Mouse (Mus musculus): ENCODE data around the gene Scgb1a1. TPM values are rescaled to one million over a fixed set of nuclear protein-coding genes. Genes with fewer than 3 reads are reported as not detected.

Gene Scgb1a1
- total and polyA plus RNA-seq, 3 experiments: not detected

DNA sequence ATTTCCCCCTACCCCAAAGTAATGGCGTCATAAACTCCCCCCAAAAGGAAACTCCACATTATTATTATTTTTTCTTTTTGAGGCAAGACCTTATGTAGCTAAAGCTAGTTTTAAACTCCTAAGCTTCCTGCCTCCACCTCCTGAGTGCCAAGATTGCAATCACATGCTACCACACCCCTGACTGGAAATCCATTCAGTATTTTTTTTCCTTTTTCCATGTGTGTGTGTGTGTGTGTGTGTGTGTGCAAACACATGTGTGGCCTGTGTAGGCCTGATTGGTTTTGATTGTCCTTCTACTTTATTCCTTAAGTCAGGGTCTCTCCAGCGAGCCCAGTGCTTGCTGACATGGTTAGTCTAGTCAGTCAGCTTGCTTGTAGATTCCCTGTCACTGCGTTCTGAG is 53.3 kb downstream of the Scgb1a1 start:
- H3K9me3 ChIP-seq (replicated peaks; ENCODE audit: insufficient read depth, low read length): no peaks in the 10 kb centered on the region
- no peak overlapping the region for H3K9ac ChIP-seq (ENCODE audit: control insufficient read depth, low read depth, low read length, poor library complexity, severe bottlenecking)
- H3K27ac ChIP-seq (ENCODE audit: control insufficient read depth, low read depth, low read length): no peak overlapping the region
- TF ChIP-seq SIN3A (IDR thresholded peaks at IDR 0.05; ENCODE audit: low read length): no peak
- no peak for TF ChIP-seq KAT2A (conservative IDR thresholded peaks at IDR 0.05; ENCODE audit: low read depth, low read length)
- TF ChIP-seq ZMIZ1 (IDR thresholded peaks at IDR 0.05; ENCODE audit: low read depth, low read length): no peak
- TF ChIP-seq ZC3H11A (IDR thresholded peaks at IDR 0.05; ENCODE audit: low read depth, low read length): no peak
- TF ChIP-seq GABPA (IDR thresholded peaks at IDR 0.05; ENCODE audit: low read depth, low read length): no peak
- TF ChIP-seq POLR2AphosphoS5 (IDR thresholded peaks at IDR 0.05; ENCODE audit: borderline replicate concordance, low read depth, low read length): no peak
- TF ChIP-seq HCFC1 (IDR thresholded peaks at IDR 0.05; ENCODE audit: low read depth, low read length): no peak
- TF ChIP-seq GATA1 (IDR thresholded peaks at IDR 0.05; ENCODE audit: low read depth, low read length): no peak
- no peak for TF ChIP-seq TBP (IDR thresholded peaks at IDR 0.05; ENCODE audit: low read depth, low read length)
- TF ChIP-seq UBTF (IDR thresholded peaks at IDR 0.05; ENCODE audit: borderline replicate concordance, insufficient read depth, low read depth, low read length): no peak
- no peak for TF ChIP-seq MAFK (IDR thresholded peaks at IDR 0.05; ENCODE audit: borderline replicate concordance, low read depth, low read length)
- no peak for TF ChIP-seq POLR2AphosphoS2 (IDR thresholded peaks at IDR 0.05; ENCODE audit: low read length)
- TF ChIP-seq RAD21 (IDR thresholded peaks at IDR 0.05; ENCODE audit: low read depth, low read length): no peak
- TF ChIP-seq ZKSCAN1 (IDR thresholded peaks at IDR 0.05; ENCODE audit: low read depth, low read length): no peak
- no peak for TF ChIP-seq USF2 (IDR thresholded peaks at IDR 0.05; ENCODE audit: borderline replicate concordance in 1 of 2, insufficient read depth in 1 of 2, low read depth in 1 of 2, low read length in 2 of 2)
- TF ChIP-seq ELF1 (IDR thresholded peaks at IDR 0.05; ENCODE audit: low read depth, low read length): no peak
- H3K36me3 ChIP-seq (ENCODE audit: control insufficient read depth in 1 of 2, insufficient read depth in 2 of 2, low read length in 2 of 2): peaks cover 0 to 18% of the 10 kb centered on the region in 2 experiments; a peak in 2 of 4 replicates
- H3K4me3 ChIP-seq (ENCODE audit: control insufficient read depth in 1 of 2, insufficient read depth in 1 of 2, low read depth in 2 of 2, low read length in 2 of 2): no peak overlapping the region
- H3K4me1 ChIP-seq (ENCODE audit: control insufficient read depth in 1 of 2, insufficient read depth in 2 of 2, low read length in 2 of 2): peaks cover 13 to 26% of the 10 kb centered on the region in 2 experiments
- no peaks in the 10 kb centered on the region for H3K79me2 ChIP-seq (ENCODE audit: control insufficient read depth, insufficient read depth, low read length, poor library complexity)
- DNase-seq (ENCODE audit: low read depth, low spot score): no peak
- no peaks in the 10 kb centered on the region for H3K27me3 ChIP-seq (ENCODE audit: control insufficient read depth in 1 of 2, insufficient read depth in 2 of 2, low read length in 2 of 2)

Other genes with a start within 250 kb of the Scgb1a1 start
- gene Gng3, start 248.8 kb downstream of the Scgb1a1 start, total RNA-seq (2012; rRNA removed): 0.15 and 0.29 TPM in 2 replicates
- gene Gng3, start 248.8 kb downstream of the Scgb1a1 start, polyA plus RNA-seq (2012; ENCODE audit: insufficient read depth in 1 of 2, insufficient read length in 2 of 2, low read depth in 1 of 2, low replicate concordance in 2 of 2, missing spikeins in 1 of 2): 1 to 10 TPM in 1 of 2 experiments, not detected in 1; 2.5 TPM
- 0.15 and 0.26 TPM in 2 replicates for gene Lrrn4cl, start 237.2 kb downstream of the Scgb1a1 start, total RNA-seq (2012; rRNA removed)
- gene Lrrn4cl, start 237.2 kb downstream of the Scgb1a1 start, polyA plus RNA-seq (2012; ENCODE audit: insufficient read depth in 1 of 2, insufficient read length in 2 of 2, low read depth in 1 of 2, low replicate concordance in 2 of 2, missing spikeins in 1 of 2): under 1 TPM in 1 of 2 experiments, not detected in 1; 0.54 TPM
- gene Ubxn1, start 216.5 kb downstream of the Scgb1a1 start, total RNA-seq (2012; rRNA removed): 179 and 187 TPM in 2 replicates
- gene Ubxn1, start 216.5 kb downstream of the Scgb1a1 start, polyA plus RNA-seq (2012; ENCODE audit: insufficient read depth in 1 of 2, insufficient read length in 2 of 2, low read depth in 1 of 2, low replicate concordance in 2 of 2, missing spikeins in 1 of 2): 100 to 1,000 TPM in 1 of 2 experiments, not detected in 1; 366 TPM
- 46.3 and 49.4 TPM in 2 replicates for gene Uqcc3, start 207.0 kb downstream of the Scgb1a1 start, total RNA-seq (2012; rRNA removed)
- 10 to 100 TPM in 1 of 2 experiments, not detected in 1; 55.0 TPM for gene Uqcc3, start 207.0 kb downstream of the Scgb1a1 start, polyA plus RNA-seq (2012; ENCODE audit: insufficient read depth in 1 of 2, insufficient read length in 2 of 2, low read depth in 1 of 2, low replicate concordance in 2 of 2, missing spikeins in 1 of 2)
- 10.3 and 15.5 TPM in 2 replicates for gene Lbhd1, start 204.2 kb downstream of the Scgb1a1 start, total RNA-seq (2012; rRNA removed)
- 100 to 1,000 TPM in 1 of 2 experiments, 10 to 100 TPM in 1; 46.5 to 123 TPM for gene Lbhd1, start 204.2 kb downstream of the Scgb1a1 start, polyA plus RNA-seq (2012; ENCODE audit: insufficient read depth in 1 of 2, insufficient read length in 2 of 2, low read depth in 1 of 2, low replicate concordance in 2 of 2, missing spikeins in 1 of 2)
- not detected in 2 replicates for gene Gm49403, start 204.0 kb downstream of the Scgb1a1 start, total RNA-seq (2012; rRNA removed)
- gene Gm49403, start 204.0 kb downstream of the Scgb1a1 start, polyA plus RNA-seq (2012; ENCODE audit: insufficient read depth in 1 of 2, insufficient read length in 2 of 2, low read depth in 1 of 2, low replicate concordance in 2 of 2, missing spikeins in 1 of 2): not detected
- 171 and 184 TPM in 2 replicates for gene 1810009A15Rik, start 199.1 kb downstream of the Scgb1a1 start, total RNA-seq (2012; rRNA removed)
- 100 to 1,000 TPM in 1 of 2 experiments, not detected in 1; 189 TPM for gene 1810009A15Rik, start 199.1 kb downstream of the Scgb1a1 start, polyA plus RNA-seq (2012; ENCODE audit: insufficient read depth in 1 of 2, insufficient read length in 2 of 2, low read depth in 1 of 2, low replicate concordance in 2 of 2, missing spikeins in 1 of 2)
- 0.77 TPM in 1 of 2 replicates, not detected in the other for gene Gm49416, start 199.0 kb downstream of the Scgb1a1 start, total RNA-seq (2012; rRNA removed)
- gene Gm49416, start 199.0 kb downstream of the Scgb1a1 start, polyA plus RNA-seq (2012; ENCODE audit: insufficient read depth in 1 of 2, insufficient read length in 2 of 2, low read depth in 1 of 2, low replicate concordance in 2 of 2, missing spikeins in 1 of 2): 10 to 100 TPM in 1 of 2 experiments, not detected in 1; 31.2 TPM
- gene Ints5, start 195.0 kb downstream of the Scgb1a1 start, total RNA-seq (2012; rRNA removed): 38.1 and 43.9 TPM in 2 replicates
- 10 to 100 TPM in 1 of 2 experiments, not detected in 1; 51.5 TPM for gene Ints5, start 195.0 kb downstream of the Scgb1a1 start, polyA plus RNA-seq (2012; ENCODE audit: insufficient read depth in 1 of 2, insufficient read length in 2 of 2, low read depth in 1 of 2, low replicate concordance in 2 of 2, missing spikeins in 1 of 2)
- gene Ganab, start 189.9 kb downstream of the Scgb1a1 start, total RNA-seq (2012; rRNA removed): 104 and 122 TPM in 2 replicates
- gene Ganab, start 189.9 kb downstream of the Scgb1a1 start, polyA plus RNA-seq (2012; ENCODE audit: insufficient read depth in 1 of 2, insufficient read length in 2 of 2, low read depth in 1 of 2, low replicate concordance in 2 of 2, missing spikeins in 1 of 2): 100 to 1,000 TPM in 1 of 2 experiments, not detected in 1; 123 TPM
- gene B3gat3, start 167.6 kb downstream of the Scgb1a1 start, total RNA-seq (2012; rRNA removed): 21.0 and 26.2 TPM in 2 replicates
- gene B3gat3, start 167.6 kb downstream of the Scgb1a1 start, polyA plus RNA-seq (2012; ENCODE audit: insufficient read depth in 1 of 2, insufficient read length in 2 of 2, low read depth in 1 of 2, low replicate concordance in 2 of 2, missing spikeins in 1 of 2): 10 to 100 TPM in 1 of 2 experiments, not detected in 1; 35.4 TPM
- 1.6 and 4.1 TPM in 2 replicates for gene Rom1, start 158.6 kb downstream of the Scgb1a1 start, total RNA-seq (2012; rRNA removed)
- gene Rom1, start 158.6 kb downstream of the Scgb1a1 start, polyA plus RNA-seq (2012; ENCODE audit: insufficient read depth in 1 of 2, insufficient read length in 2 of 2, low read depth in 1 of 2, low replicate concordance in 2 of 2, missing spikeins in 1 of 2): 1 to 10 TPM in 1 of 2 experiments, not detected in 1; 3.1 TPM
- 13.0 and 16.6 TPM in 2 replicates for gene Eml3, start 158.4 kb downstream of the Scgb1a1 start, total RNA-seq (2012; rRNA removed)
- 10 to 100 TPM in 1 of 2 experiments, not detected in 1; 23.4 TPM for gene Eml3, start 158.4 kb downstream of the Scgb1a1 start, polyA plus RNA-seq (2012; ENCODE audit: insufficient read depth in 1 of 2, insufficient read length in 2 of 2, low read depth in 1 of 2, low replicate concordance in 2 of 2, missing spikeins in 1 of 2)
- 150 and 171 TPM in 2 replicates for gene Mta2, start 146.1 kb downstream of the Scgb1a1 start, total RNA-seq (2012; rRNA removed)
- 100 to 1,000 TPM; 116 to 167 TPM for gene Mta2, start 146.1 kb downstream of the Scgb1a1 start, polyA plus RNA-seq (2012; ENCODE audit: insufficient read depth in 1 of 2, insufficient read length in 2 of 2, low read depth in 1 of 2, low replicate concordance in 2 of 2, missing spikeins in 1 of 2)
- gene Tut1, start 134.1 kb downstream of the Scgb1a1 start, total RNA-seq (2012; rRNA removed): 54.6 and 54.9 TPM in 2 replicates
- 10 to 100 TPM in 1 of 2 experiments, not detected in 1; 68.2 TPM for gene Tut1, start 134.1 kb downstream of the Scgb1a1 start, polyA plus RNA-seq (2012; ENCODE audit: insufficient read depth in 1 of 2, insufficient read length in 2 of 2, low read depth in 1 of 2, low replicate concordance in 2 of 2, missing spikeins in 1 of 2)
- gene Eef1g, start 120.9 kb downstream of the Scgb1a1 start, total RNA-seq (2012; rRNA removed): 1,362 and 1,397 TPM in 2 replicates
- gene Eef1g, start 120.9 kb downstream of the Scgb1a1 start, polyA plus RNA-seq (2012; ENCODE audit: insufficient read depth in 1 of 2, insufficient read length in 2 of 2, low read depth in 1 of 2, low replicate concordance in 2 of 2, missing spikeins in 1 of 2): 1,000 to 10,000 TPM; 1,691 to 1,817 TPM
- gene Ahnak, start 98.7 kb downstream of the Scgb1a1 start, total RNA-seq (2012; rRNA removed): 1.2 and 1.3 TPM in 2 replicates
- gene Ahnak, start 98.7 kb downstream of the Scgb1a1 start, polyA plus RNA-seq (2012; ENCODE audit: insufficient read depth in 1 of 2, insufficient read length in 2 of 2, low read depth in 1 of 2, low replicate concordance in 2 of 2, missing spikeins in 1 of 2): 1 to 10 TPM in 1 of 2 experiments, not detected in 1; 2.2 TPM
- gene Asrgl1, start 47.7 kb upstream of the Scgb1a1 start, total RNA-seq (2012; rRNA removed): 24.5 and 33.0 TPM in 2 replicates
- gene Asrgl1, start 47.7 kb upstream of the Scgb1a1 start, polyA plus RNA-seq (2012; ENCODE audit: insufficient read depth in 1 of 2, insufficient read length in 2 of 2, low read depth in 1 of 2, low replicate concordance in 2 of 2, missing spikeins in 1 of 2): 10 to 100 TPM in 1 of 2 experiments, not detected in 1; 63.9 TPM

Measured in MEL (cell line).